Mouse (Mus musculus) spleen, adult 2 months (tissue): ENCODE measurements around the gene Nol10. TPM values are rescaled to one million over a fixed set of nuclear protein-coding genes. Genes with fewer than 3 reads are reported as not detected.

Source experiments
- DNase-seq, 2 experiments: peaks; one replicate each; pipeline versions ENCODE4 v3.0.0 to v3.0.0-alpha.2; 2012 to 2021; ENCODE audit warnings: low spot score in 2 of 2, low read depth in 1 of 2
- H3K27ac ChIP-seq: fragments of 200-500 bp; 2 replicates; pipeline ENCODE4 v1.5.1; 2012; ENCODE audit warnings: low read length, inconsistent platforms; ENCODE audit not compliant: insufficient read depth
- H3K27me3 ChIP-seq: fragments of 200-500 bp; 2 replicates; pipeline ENCODE4 v1.6.1; 2012; ENCODE audit warnings: mild to moderate bottlenecking, moderate library complexity, low read length, inconsistent platforms; ENCODE audit not compliant: control insufficient read depth, insufficient read depth
- H3K36me3 ChIP-seq: fragments of 200-500 bp; 2 replicates; pipeline ENCODE4 v1.6.1; 2012; ENCODE audit warnings: mild to moderate bottlenecking, low read length, inconsistent platforms; ENCODE audit not compliant: control insufficient read depth, insufficient read depth
- H3K4me1 ChIP-seq: fragments of 200-500 bp; 2 replicates; pipeline ENCODE4 v1.6.1; 2011; ENCODE audit warnings: inconsistent platforms; ENCODE audit not compliant: control insufficient read depth, insufficient read depth, insufficient read length
- H3K4me3 ChIP-seq: fragments of 200-500 bp; 2 replicates; pipeline ENCODE4 v1.5.1; 2011; ENCODE audit warnings: mild to moderate bottlenecking, inconsistent platforms; ENCODE audit not compliant: insufficient read depth, insufficient read length; ENCODE audit errors: extremely low read depth
- CTCF ChIP-seq: fragments of 200-500 bp; IDR thresholded peaks from 2 replicates; pipeline ENCODE4 v1.5.1; 2011; ENCODE audit warnings: mild to moderate bottlenecking, inconsistent platforms; ENCODE audit not compliant: insufficient read depth, insufficient read length, insufficient replicate concordance; ENCODE audit errors: extremely low read depth
- POLR2A ChIP-seq: fragments of 200-500 bp; IDR thresholded peaks from 2 replicates; pipeline ENCODE4 v1.6.1; 2011; ENCODE audit warnings: low read depth, low read length, inconsistent platforms
- WGBS: fragments of 180-500 bp; shearing (Covaris S2); methylation state at CpG from one replicate; pipeline ENCODE4 v1.1.7; 2018; 5-methylcytosine and 5-hydroxymethylcytosine counted together
- polyA plus RNA-seq: library from polyadenylated mRNA; depleted of rRNA; stranded (reverse); fragments of >200 nt; gene quantifications from 2 replicates; pipeline ENCODE4 v1.2.3, GENCODE M21; 2012

The Nol10 gene
- polyA plus RNA-seq, 1 experiment = 3.2 TPM

GRCm38 (mm10) chr12:17373470-17373975 is 25.3 kb downstream of the Nol10 start:
- Histone ChIP-seq H3K4me3 (no peak overlapping the region), H3K27me3 (no peaks in the 10 kb centered on the region), H3K27ac (no peak overlapping the region), H3K36me3 (peaks cover 9% of the 10 kb centered on the region), H3K4me1 (no peaks in the 10 kb centered on the region)
- no peak for TF ChIP-seq CTCF
- no peak for TF ChIP-seq POLR2A
- WGBS = 82% methylated on average over 5 of the region's 5 CpGs
- DNase-seq = no peak

- TF ChIP-seq POLR2A (no peak), CTCF (no peak)
- Histone ChIP-seq H3K4me1 (no peaks in the 10 kb centered on the region), H3K27ac (no peak overlapping the region), H3K36me3 (peaks cover 13% of the 10 kb centered on the region), H3K27me3 (no peaks in the 10 kb centered on the region), H3K4me3 (no peak overlapping the region)
- DNase-seq = no peak
- 65% methylated on average over 4 of the region's 4 CpGs for WGBS
Observed at GRCm38 (mm10) chr12:17375243-17375642, 27.0 kb downstream of the Nol10 start.

- Histone ChIP-seq H3K4me3 (no peak overlapping the region), H3K27ac (no peak overlapping the region), H3K4me1 (no peaks in the 10 kb centered on the region), H3K27me3 (no peaks in the 10 kb centered on the region), H3K36me3 (peaks cover 13% of the 10 kb centered on the region)
- WGBS = 90% methylated on average over 6 of the region's 6 CpGs
- no peak for DNase-seq
- TF ChIP-seq CTCF = no peak
- no peak for TF ChIP-seq POLR2A
Observed at GRCm38 (mm10) chr12:17376521-17376920, 28.3 kb downstream of the Nol10 start.

- WGBS = 80% methylated on average over 6 of the region's 6 CpGs
Observed at GRCm38 (mm10) chr12:17380991-17381390, 32.7 kb downstream of the Nol10 start.

GRCm38 (mm10) chr12:17382759-17383158 is 34.5 kb downstream of the Nol10 start:
- Histone ChIP-seq H3K27me3 (no peaks in the 10 kb centered on the region), H3K4me3 (no peak overlapping the region), H3K27ac (no peak overlapping the region), H3K36me3 (peaks cover 6% of the 10 kb centered on the region; the same call in 1 of the 2 replicates), H3K4me1 (no peaks in the 10 kb centered on the region)
- TF ChIP-seq CTCF (no peak), POLR2A (no peak)
- 89% methylated on average over 7 of the region's 7 CpGs for WGBS
- no peak for DNase-seq

More at GRCm38 (mm10) chr12:17380991-17381390, 32.7 kb downstream of the Nol10 start:
- Histone ChIP-seq H3K27me3 (no peaks in the 10 kb centered on the region), H3K4me1 (no peaks in the 10 kb centered on the region), H3K27ac (no peak overlapping the region), H3K36me3 (peaks cover 10% of the 10 kb centered on the region; the same call in 1 of the 2 replicates), H3K4me3 (no peak overlapping the region)
- TF ChIP-seq CTCF (no peak), POLR2A (no peak)
- DNase-seq = no peak

- no peaks in the 10 kb centered on the region for H3K27me3 ChIP-seq
- no peak for TF ChIP-seq CTCF
- TF ChIP-seq POLR2A = no peak
- peaks cover 1% of the 10 kb centered on the region; the same call in 1 of the 2 replicates for H3K36me3 ChIP-seq
- no peak overlapping the region for H3K27ac ChIP-seq
- no peak overlapping the region for H3K4me3 ChIP-seq
- 88% methylated on average over 3 of the region's 3 CpGs for WGBS
- DNase-seq = no peak
- peaks cover 7% of the 10 kb centered on the region; the same call in 1 of the 2 replicates for H3K4me1 ChIP-seq
Observed at GRCm38 (mm10) chr12:17386896-17387295, 38.6 kb downstream of the Nol10 start.

- no peak overlapping the region for H3K27ac ChIP-seq
- no peak for TF ChIP-seq CTCF
- no peak for TF ChIP-seq POLR2A
- WGBS = 39% methylated on average over 12 of the region's 12 CpGs
- H3K27me3 ChIP-seq = no peaks in the 10 kb centered on the region
- no peak for DNase-seq
- H3K4me3 ChIP-seq = no peak overlapping the region
- peaks cover 7% of the 10 kb centered on the region; the same call in 1 of the 2 replicates for H3K4me1 ChIP-seq
- 0 out of 2 replicates have a peak, but pooled peaks cover 1% of the 10 kb centered on the region for H3K36me3 ChIP-seq
Observed at GRCm38 (mm10) chr12:17387332-17388135, 39.3 kb downstream of the Nol10 start.
